Mouse (Mus musculus) stomach, postnatal 0 days (tissue): ENCODE data around the gene Bcl2l2.

ENCODE experiments used
- CTCF ChIP-seq: IDR thresholded peaks from 2 replicates; pipeline ENCODE4 v1.5.1; 2016; ENCODE audit warnings: antibody characterized with exemption, low read depth, mild to moderate bottlenecking, moderate library complexity
- EP300 ChIP-seq: optimal IDR thresholded peaks from 2 replicates; pipeline ENCODE3; 2016; ENCODE audit warnings: antibody characterized with exemption

GRCm38 (mm10) chr14:54897445-54897844 is 14.3 kb downstream of the Bcl2l2 start:
- TF ChIP-seq CTCF (no peak), EP300 (no peak)
